Comparison of ENCODE assay signal across 8 mouse cellular contexts in genomic region chr7:127876041-127876466, GRCm38 (mm10). TPM values are rescaled to one million over a fixed set of nuclear protein-coding genes. Genes with fewer than 3 reads are reported as not detected.
A peak's percentile ranks its signal among the peaks of the same experiment; 100 is the strongest.
DNase-seq lines count a peak whose midpoint lies in the region; ATAC-seq and TF ChIP-seq lines count a peak whose summit lies in the region.

TSS of gene Zfp646 (plus strand) at chr7:127876221.

- TF ChIP-seq CTCF in left cerebral cortex, adult 2 months (IDR thresholded peaks at IDR 0.05): no peak

- peaks cover 86% of the 10 kb centered on the region for H3K79me2 ChIP-seq in macrophage (ENCODE audit: inconsistent target)

- peaks cover 31% of the 10 kb centered on the region for H3K36me3 ChIP-seq in macrophage (ENCODE audit: inconsistent target)

- peak within 1 kb of the TSS; percentile 99 for H3K27ac ChIP-seq in left cerebral cortex, adult 2 months
- peak within 1 kb of the TSS; percentile 92 for H3K27ac ChIP-seq in macrophage

- H3K4me3 ChIP-seq in left cerebral cortex, adult 2 months: peak within 1 kb of the TSS; percentile 68
- peak within 1 kb of the TSS; percentile 78 for H3K4me3 ChIP-seq in macrophage (ENCODE audit: inconsistent target)

- under 1% methylated on average over 40 of the region's 41 CpGs for WGBS in macrophage (ENCODE audit: missing documents)

- ATAC-seq in common myeloid progenitor, adult 5-6 weeks (replicated peaks; ENCODE audit: low read depth, poor library complexity, severe bottlenecking): peak; percentile 62

- intact Hi-C loops in left cerebral cortex, adult 2 months (cut with DNase I): loop anchor here (2.0 to 5.0 kb wide), 2 partner anchors 37 to 54 kb away; partner anchors contain the start of genes Kat8, Stx1b and Stx4a

- DNase-seq in Muller cell, postnatal 12 days (ENCODE audit: inconsistent ontology term): peak; percentile 96
- DNase-seq in gastrocnemius, postnatal 10 days: peak; percentile 73
- peak; percentile 49 for DNase-seq in hindlimb bud, embryonic 11.5 days (ENCODE audit: extremely low spot score, low read depth, low spot score)
- DNase-seq in left cerebral cortex, adult 2 months (ENCODE audit: extremely low spot score in 1 of 2, low spot score in 2 of 2): peak; percentile 71 to 74
- peak; percentile 81 to 86 for DNase-seq in right cerebral cortex, postnatal 10 days (ENCODE audit: low spot score in 2 of 2)
- DNase-seq in urinary bladder, postnatal 4 days (ENCODE audit: low spot score in 2 of 2): peak; percentile 70 to 71

RNA-seq across cellular contexts. Expression of gene Zfp646, which starts in this region (rescaled TPM):
- total RNA-seq in common myeloid progenitor, adult 5-6 weeks (2017): 47.1 and 50.4 TPM in 2 replicates
- 10 to 100 TPM; 16.2 to 20.1 TPM for total RNA-seq in gastrocnemius, postnatal 10 days (2021)
- total RNA-seq in left cerebral cortex, adult 2 months (2021): 10 to 100 TPM; 34.2 to 34.6 TPM
- total RNA-seq in macrophage (2018; cell fraction: chromatin; rRNA removed): 100 to 1,000 TPM in 4 of 26 experiments, 10 to 100 TPM in 22; 29.5 to 147 (median 70.2) TPM
- 10 to 100 TPM in 23 of 26 experiments, 1 to 10 TPM in 3; 8.5 to 30.5 (median 19.0) TPM for total RNA-seq in macrophage (2018; cell fraction: cytosol; rRNA removed)
- 100 to 1,000 TPM in 2 of 26 experiments, 10 to 100 TPM in 24; 30.3 to 121 (median 47.7) TPM for total RNA-seq in macrophage (2018; cell fraction: nucleus; rRNA removed)
- polyA plus RNA-seq in macrophage (2018): 14.9 to 18.4 TPM (median 16.3 TPM) in 3 replicates

Comparison
In these comparisons a context has a peak if more than half of its experiments do, and no peak if none do; other contexts are left out.
1. Peak in every context shown above with its lines: DNase-seq, ATAC-seq, H3K4me3 ChIP-seq and H3K27ac ChIP-seq.